9 mouse cellular contexts compared by ENCODE assay signal in the genomic region with DNA sequence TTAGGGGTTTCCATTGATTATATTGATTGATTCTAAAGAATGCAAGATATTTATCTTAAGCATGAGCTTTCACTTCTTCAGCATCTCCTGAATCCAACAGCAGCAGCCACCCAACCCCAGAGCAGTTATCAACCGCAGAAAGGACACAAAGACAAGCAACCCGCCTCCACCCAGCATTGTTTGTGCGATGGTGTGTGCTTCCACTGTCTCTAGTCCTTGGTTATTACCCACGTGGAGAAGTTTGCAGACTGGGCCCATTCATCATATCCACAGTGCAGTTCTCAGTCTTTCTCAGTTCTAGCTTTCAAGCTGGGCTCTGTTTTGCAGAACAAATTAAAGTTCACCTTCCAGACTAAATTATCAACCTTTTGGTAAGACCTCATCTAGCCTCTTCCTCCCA. TPM values are rescaled to one million over a fixed set of nuclear protein-coding genes. Genes with fewer than 3 reads are reported as not detected.
A peak's percentile ranks its signal among the peaks of the same experiment; 100 is the strongest.
DNase-seq lines count a peak whose midpoint lies in the region; ATAC-seq and TF ChIP-seq lines count a peak whose summit lies in the region.
"Had no signal": no experiment of that assay in that cellular context is flagged by ENCODE, and none has a peak within 500 bp of the region (broad histone marks: within the 10 kb centered on the region; RNA-seq: fewer than 3 reads in every experiment).

No protein-coding gene starts in this region.

- DNase-seq in spleen, adult 2 months (ENCODE audit: low read depth in 1 of 2, low spot score in 2 of 2), result no peak
- no peak for DNase-seq in spleen, postnatal 10 days (ENCODE audit: low spot score in 2 of 2)
- no peak for DNase-seq in ovary, postnatal 10 days (ENCODE audit: low spot score)

- H3K4me2 ChIP-seq in heart, embryonic 13.5 days, result peak overlapping the region; percentile 100
- H3K4me2 ChIP-seq in heart, embryonic 12.5 days, result no peak overlapping the region
- peak overlapping the region; percentile 88 for H3K4me2 ChIP-seq in intestine, postnatal 0 days (replicated peaks; ENCODE audit: low read depth)
- H3K4me2 ChIP-seq in stomach, embryonic 14.5 days (replicated peaks; ENCODE audit: low read depth, low read length), result peak overlapping the region; percentile 100; the same call in 1 of the 2 replicates
- H3K4me2 ChIP-seq: midbrain, embryonic 11.5 days had no signal

- peak overlapping the region; percentile 52 for H3K27ac ChIP-seq in heart, embryonic 13.5 days (replicated peaks)
- no peak overlapping the region for H3K27ac ChIP-seq in heart, embryonic 12.5 days (ENCODE audit: poor library complexity, severe bottlenecking)
- H3K27ac ChIP-seq in spleen, adult 2 months (ENCODE audit: insufficient read depth, low read length), result no peak overlapping the region
- H3K27ac ChIP-seq in intestine, postnatal 0 days (ENCODE audit: low read depth, low read length), result no peak overlapping the region
- no peak overlapping the region for H3K27ac ChIP-seq in stomach, embryonic 14.5 days (ENCODE audit: low read length)

- H3K4me1 ChIP-seq in heart, embryonic 13.5 days, result peaks cover 49% of the 10 kb centered on the region
- peaks cover 39% of the 10 kb centered on the region for H3K4me1 ChIP-seq in heart, embryonic 12.5 days (replicated peaks)
- peaks cover 9% of the 10 kb centered on the region; the same call in 1 of the 2 replicates for H3K4me1 ChIP-seq in spleen, adult 2 months (ENCODE audit: control insufficient read depth, insufficient read depth, insufficient read length)
- H3K4me1 ChIP-seq in intestine, postnatal 0 days (replicated peaks; ENCODE audit: control insufficient read depth, insufficient read depth, low read length), result peaks cover 3% of the 10 kb centered on the region
- H3K4me1 ChIP-seq in stomach, embryonic 14.5 days (ENCODE audit: control insufficient read depth, insufficient read depth, low read length), result peaks cover 8% of the 10 kb centered on the region; the same call in 1 of the 2 replicates

- no peak overlapping the region for H3K4me3 ChIP-seq in heart, embryonic 13.5 days
- no peak overlapping the region for H3K4me3 ChIP-seq in heart, embryonic 12.5 days
- H3K4me3 ChIP-seq in spleen, adult 2 months (ENCODE audit: extremely low read depth, insufficient read depth, insufficient read length), result peak overlapping the region; percentile 19
- H3K4me3 ChIP-seq in intestine, postnatal 0 days (ENCODE audit: low read depth, low read length), result peak overlapping the region; percentile 74; the same call in 1 of the 2 replicates
- no peak overlapping the region for H3K4me3 ChIP-seq in stomach, embryonic 14.5 days (ENCODE audit: low read depth, low read length)

- TF ChIP-seq CTCF in spleen, adult 2 months (IDR thresholded peaks at IDR 0.05; ENCODE audit: extremely low read depth, insufficient read depth, insufficient read length, insufficient replicate concordance), result no peak
- TF ChIP-seq CTCF in intestine, postnatal 0 days (IDR thresholded peaks at IDR 0.05; ENCODE audit: low read depth), result no peak

- H3K9me3 ChIP-seq in heart, embryonic 13.5 days, result no peaks in the 10 kb centered on the region
- H3K9me3 ChIP-seq in heart, embryonic 12.5 days (replicated peaks), result no peaks in the 10 kb centered on the region
- no peaks in the 10 kb centered on the region for H3K9me3 ChIP-seq in intestine, postnatal 0 days (ENCODE audit: control insufficient read depth)
- H3K9me3 ChIP-seq in stomach, embryonic 14.5 days (ENCODE audit: control insufficient read depth, low read depth, low read length), result no peaks in the 10 kb centered on the region

- ATAC-seq in heart, embryonic 13.5 days (ENCODE audit: extremely low read depth, insufficient number of reproducible peaks, low FRiP score, low TSS enrichment), result no peak
- ATAC-seq in heart, embryonic 12.5 days (ENCODE audit: insufficient number of reproducible peaks, low FRiP score), result no peak
- ATAC-seq in intestine, postnatal 0 days, result no peak
- ATAC-seq in stomach, embryonic 14.5 days (ENCODE audit: insufficient number of reproducible peaks, insufficient read depth, low FRiP score, low read depth), result no peak
- no peak for ATAC-seq in monocyte, adult 5-6 weeks (replicated peaks; ENCODE audit: insufficient number of reproducible peaks, low FRiP score, low TSS enrichment, poor library complexity, severe bottlenecking)

- no peak overlapping the region; the same call in 1 of the 2 replicates for H3K9ac ChIP-seq in heart, embryonic 13.5 days
- H3K9ac ChIP-seq in heart, embryonic 12.5 days, result no peak overlapping the region
- H3K9ac ChIP-seq in intestine, postnatal 0 days (ENCODE audit: low read depth, low read length), result no peak overlapping the region
- H3K9ac ChIP-seq in stomach, embryonic 14.5 days (replicated peaks; ENCODE audit: low read depth, low read length), result no peak overlapping the region

- WGBS in heart, embryonic 13.5 days, result 70% methylated on average over 4 of the region's 4 CpGs
- 63% methylated on average over 4 of the region's 4 CpGs for WGBS in heart, embryonic 12.5 days
- WGBS in spleen, adult 2 months, result 11% methylated on average over 4 of the region's 4 CpGs
- WGBS in intestine, postnatal 0 days, result 65% methylated on average over 4 of the region's 4 CpGs
- 60% methylated on average over 4 of the region's 4 CpGs for WGBS in stomach, embryonic 14.5 days

- TF ChIP-seq POLR2A in spleen, adult 2 months (IDR thresholded peaks at IDR 0.05; ENCODE audit: low read depth, low read length), result no peak

- H3K27me3 ChIP-seq in heart, embryonic 13.5 days (replicated peaks), result peaks cover 32% of the 10 kb centered on the region
- H3K27me3 ChIP-seq in heart, embryonic 12.5 days (replicated peaks), result peaks cover 19% of the 10 kb centered on the region
- H3K27me3 ChIP-seq in spleen, adult 2 months (ENCODE audit: control insufficient read depth, insufficient read depth, low read length), result no peaks in the 10 kb centered on the region
- no peaks in the 10 kb centered on the region for H3K27me3 ChIP-seq in intestine, postnatal 0 days (replicated peaks; ENCODE audit: control insufficient read depth, insufficient read depth, low read length)
- H3K27me3 ChIP-seq in stomach, embryonic 14.5 days (ENCODE audit: control insufficient read depth, insufficient read depth, low read length), result no peaks in the 10 kb centered on the region

- no peaks in the 10 kb centered on the region for H3K36me3 ChIP-seq in heart, embryonic 13.5 days
- H3K36me3 ChIP-seq in heart, embryonic 12.5 days, result no peaks in the 10 kb centered on the region
- peaks cover 9% of the 10 kb centered on the region for H3K36me3 ChIP-seq in spleen, adult 2 months (ENCODE audit: control insufficient read depth, insufficient read depth, low read length)
- peaks cover 11% of the 10 kb centered on the region; the same call in 1 of the 2 replicates for H3K36me3 ChIP-seq in intestine, postnatal 0 days (ENCODE audit: control insufficient read depth, insufficient read depth)
- no peaks in the 10 kb centered on the region for H3K36me3 ChIP-seq in stomach, embryonic 14.5 days (ENCODE audit: control insufficient read depth, insufficient read depth, low read length)

RNA-seq across cellular contexts. Expression of a gene that starts 4.6 kb away (rescaled TPM):
- 2.4 and 2.5 TPM in 2 replicates for polyA plus RNA-seq in heart, embryonic 13.5 days (2015; fragmentation: Nextera tagmentation; extraction: Ambion mirVana)
- polyA plus RNA-seq in heart, embryonic 12.5 days (2016; fragmentation: Nextera tagmentation; extraction: Ambion mirVana), result 2.4 and 2.5 TPM in 2 replicates
- 18.7 and 30.1 TPM in 2 replicates for polyA plus RNA-seq in spleen, adult 2 months (2012; rRNA removed)
- polyA plus RNA-seq in intestine, postnatal 0 days (2015; fragmentation: Nextera tagmentation; extraction: Ambion mirVana), result 14.5 and 15.1 TPM in 2 replicates
- polyA plus RNA-seq in stomach, embryonic 14.5 days (2014; fragmentation: Nextera tagmentation; extraction: Ambion mirVana), result 5.1 and 5.8 TPM in 2 replicates
- 24.1 to 40.3 TPM (median 24.5 TPM) in 3 replicates for total RNA-seq in monocyte, adult 5-6 weeks (2017)

RNA-seq across cellular contexts. Expression of a gene that starts 54.0 kb away (rescaled TPM):
- polyA plus RNA-seq in heart, embryonic 13.5 days (2015; fragmentation: Nextera tagmentation; extraction: Ambion mirVana), result 29.3 and 31.6 TPM in 2 replicates
- polyA plus RNA-seq in heart, embryonic 12.5 days (2016; fragmentation: Nextera tagmentation; extraction: Ambion mirVana), result 32.4 and 32.6 TPM in 2 replicates
- polyA plus RNA-seq in spleen, adult 2 months (2012; rRNA removed), result 2.4 and 3.0 TPM in 2 replicates
- polyA plus RNA-seq in intestine, postnatal 0 days (2015; fragmentation: Nextera tagmentation; extraction: Ambion mirVana), result 26.0 and 28.8 TPM in 2 replicates
- polyA plus RNA-seq in stomach, embryonic 14.5 days (2014; fragmentation: Nextera tagmentation; extraction: Ambion mirVana), result 47.6 and 49.1 TPM in 2 replicates
- total RNA-seq in monocyte, adult 5-6 weeks (2017), result 22.5 to 48.1 TPM (median 41.8 TPM) in 3 replicates

Comparison
In these comparisons a context has a peak if more than half of its experiments do, and no peak if none do; other contexts are left out.
1. H3K4me3 ChIP-seq: peak in spleen, adult 2 months (single experiment) and intestine, postnatal 0 days (single experiment); none in heart, embryonic 13.5 days (single experiment), heart, embryonic 12.5 days (single experiment) and stomach, embryonic 14.5 days (single experiment).